Mouse (Mus musculus) liver, embryonic 15.5 days (tissue): ENCODE measurements around the gene Camk2d. TPM values are rescaled to one million over a fixed set of nuclear protein-coding genes. Genes with fewer than 3 reads are reported as not detected.

Source experiments
- ATAC-seq: fragments of 200-750 bp; cut with Nextera tagmentation; 2 replicates; pipeline ENCODE4 v1.8.0; 2017; ENCODE audit warnings: moderate number of reproducible peaks, mild to moderate bottlenecking, moderate library complexity; ENCODE audit not compliant: insufficient read depth
- H3K27ac ChIP-seq: fragments of 300-500 bp; sonication (generic); replicated peaks from 2 replicates; pipeline ENCODE4 v1.5.1; 2015; ENCODE audit warnings: mild to moderate bottlenecking, inconsistent platforms
- H3K27me3 ChIP-seq: fragments of 300-500 bp; sonication (generic); 2 replicates; pipeline ENCODE4 v1.6.1; 2015; ENCODE audit warnings: mild to moderate bottlenecking, inconsistent platforms
- H3K36me3 ChIP-seq: fragments of 300-500 bp; sonication (generic); replicated peaks from 2 replicates; pipeline ENCODE4 v1.6.1; 2015; ENCODE audit warnings: moderate library complexity, mild to moderate bottlenecking, inconsistent platforms
- H3K4me1 ChIP-seq: fragments of 300-500 bp; sonication (generic); replicated peaks from 2 replicates; pipeline ENCODE4 v1.6.1; 2015; ENCODE audit warnings: inconsistent platforms
- H3K4me2 ChIP-seq: fragments of 300-500 bp; sonication (generic); 2 replicates; pipeline ENCODE4 v1.6.1; 2015; ENCODE audit warnings: moderate library complexity, mild to moderate bottlenecking, inconsistent platforms
- H3K4me3 ChIP-seq: fragments of 300-500 bp; sonication (generic); replicated peaks from 2 replicates; pipeline ENCODE4 v1.5.1; 2015; ENCODE audit warnings: mild to moderate bottlenecking, inconsistent platforms
- H3K9ac ChIP-seq: fragments of 300-500 bp; sonication (generic); 2 replicates; pipeline ENCODE4 v1.6.1; 2015; ENCODE audit warnings: moderate library complexity, mild to moderate bottlenecking, inconsistent platforms
- H3K9me3 ChIP-seq: fragments of 300-500 bp; sonication (generic); replicated peaks from 2 replicates; pipeline ENCODE4 v1.6.1; 2016; ENCODE audit warnings: inconsistent platforms
- WGBS: fragments of 180-500 bp; shearing (Covaris S2); methylation state at CpG from one replicate; pipeline ENCODE4 v1.1.7; 2015; ENCODE audit warnings: mixed read lengths; ENCODE audit not compliant: insufficient replicate concordance; 5-methylcytosine and 5-hydroxymethylcytosine counted together
- polyA plus RNA-seq: library from polyadenylated mRNA; unstranded; fragments of >200 nt; fragmentation: Nextera tagmentation; extraction: Ambion mirVana; gene quantifications from 2 replicates; pipeline ENCODE4 v1.2.1, GENCODE M21; 2015

Gene Camk2d
- polyA plus RNA-seq, 1 experiment from 2014 or later: 3.8 TPM

DNA sequence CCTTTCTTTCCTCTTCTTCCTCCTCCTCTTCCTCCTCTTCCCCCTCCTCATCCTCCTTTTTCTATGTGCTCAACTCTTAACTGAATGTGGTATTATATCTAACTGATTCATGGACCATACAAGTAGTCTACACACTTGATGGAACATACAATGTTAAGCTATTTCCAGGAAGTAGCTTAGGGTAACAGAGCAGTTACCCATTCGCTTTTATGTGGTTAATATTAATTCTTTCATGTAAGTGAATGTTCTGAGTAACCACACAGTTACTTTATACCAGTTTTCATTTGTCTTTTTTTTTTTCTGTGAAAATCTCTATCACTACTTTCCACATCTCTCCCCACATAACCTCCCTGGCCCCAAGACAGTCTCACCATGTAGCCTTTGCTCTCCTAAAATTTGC lies 228.8 kb downstream of the Camk2d start:
- H3K9ac ChIP-seq: no peak overlapping the region
- no peak overlapping the region for H3K4me3 ChIP-seq

DNA sequence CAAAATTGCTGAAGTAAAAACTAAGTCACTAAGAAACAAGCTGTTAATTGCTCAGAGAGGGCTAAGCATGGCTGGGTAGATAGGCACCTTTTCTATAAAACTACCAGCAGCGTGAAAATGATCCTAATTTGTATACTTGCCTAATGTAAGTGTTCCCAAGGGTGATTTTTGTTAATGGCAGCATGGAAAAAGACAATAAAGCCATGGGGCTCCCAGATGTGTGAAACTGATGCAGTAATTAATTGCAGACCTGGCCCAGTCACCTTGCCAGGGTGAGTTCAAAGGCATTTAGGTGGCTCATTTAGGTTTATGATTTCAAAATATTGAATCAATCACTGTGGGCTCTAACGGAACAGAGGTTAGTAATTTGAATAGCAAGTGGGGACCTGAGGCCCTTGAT lies 230.1 kb downstream of the Camk2d start:
- no peak overlapping the region for H3K9ac ChIP-seq
- no peaks in the 10 kb centered on the region for H3K27me3 ChIP-seq
- H3K4me2 ChIP-seq: no peak overlapping the region
- no peaks in the 10 kb centered on the region for H3K4me1 ChIP-seq
- H3K27ac ChIP-seq: no peak overlapping the region
- H3K4me3 ChIP-seq: no peak overlapping the region
- no peak for ATAC-seq
- no peaks in the 10 kb centered on the region for H3K36me3 ChIP-seq
- H3K9me3 ChIP-seq: no peaks in the 10 kb centered on the region
- WGBS: 69% methylated on average over 2 of the region's 2 CpGs

More for the DNA sequence above, 228.8 kb downstream of the Camk2d start:
- no peak overlapping the region for H3K27ac ChIP-seq
- ATAC-seq: no peak
- no peaks in the 10 kb centered on the region for H3K27me3 ChIP-seq
- no peaks in the 10 kb centered on the region for H3K36me3 ChIP-seq
- H3K4me1 ChIP-seq: no peaks in the 10 kb centered on the region
- no peaks in the 10 kb centered on the region for H3K9me3 ChIP-seq
- WGBS: 40% methylated on average over 1 of the region's 1 CpGs
- H3K4me2 ChIP-seq: no peak overlapping the region

DNA sequence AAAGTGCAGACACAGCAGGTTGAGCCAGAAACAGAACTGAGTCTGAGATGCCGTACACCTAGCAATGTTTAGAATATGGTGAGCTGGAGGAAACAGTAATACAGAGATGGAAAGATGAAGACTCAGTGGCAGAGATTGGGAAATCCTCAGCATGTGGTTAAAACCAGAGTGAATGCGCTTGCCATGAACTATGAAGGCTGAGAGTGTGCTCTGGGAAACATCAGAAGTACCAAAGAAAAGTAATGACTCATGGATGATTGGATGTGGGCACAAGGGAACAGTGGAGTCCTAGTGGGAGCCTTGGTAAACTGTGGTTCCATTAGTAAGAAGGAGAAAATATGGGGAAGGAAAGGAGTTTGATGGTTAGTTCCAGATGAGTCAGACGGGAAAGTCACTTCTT lies 231.8 kb downstream of the Camk2d start:
- no peak overlapping the region for H3K4me2 ChIP-seq
- H3K9ac ChIP-seq: no peak overlapping the region
- H3K27me3 ChIP-seq: no peaks in the 10 kb centered on the region
- no peak overlapping the region for H3K4me3 ChIP-seq
- H3K36me3 ChIP-seq: no peaks in the 10 kb centered on the region
- no peaks in the 10 kb centered on the region for H3K4me1 ChIP-seq
- H3K9me3 ChIP-seq: no peaks in the 10 kb centered on the region
- H3K27ac ChIP-seq: no peak overlapping the region
- 60% methylated on average over 3 of the region's 3 CpGs for WGBS
- no peak for ATAC-seq

DNA sequence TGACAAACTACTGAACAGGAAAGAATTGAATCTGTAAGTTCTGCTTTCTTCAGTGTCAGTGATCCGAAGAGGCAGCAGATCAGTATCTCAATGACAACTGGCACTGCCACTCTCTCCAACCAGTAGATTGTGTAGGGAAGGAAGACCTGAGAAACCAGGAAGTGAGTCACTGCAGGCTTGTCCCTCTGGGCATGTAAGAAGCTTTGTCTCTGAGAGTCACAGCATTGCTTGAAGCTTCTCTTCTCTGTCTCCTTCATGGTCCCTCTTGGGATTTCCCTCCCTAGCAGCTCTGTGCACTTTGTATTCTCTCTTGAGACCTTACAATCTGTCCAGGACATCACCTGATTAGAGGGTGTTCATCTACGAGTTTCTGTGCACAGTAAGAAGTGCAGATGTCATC lies 233.7 kb downstream of the Camk2d start:
- Histone ChIP-seq H3K36me3 (no peaks in the 10 kb centered on the region), H3K9me3 (no peaks in the 10 kb centered on the region), H3K9ac (no peak overlapping the region), H3K27me3 (no peaks in the 10 kb centered on the region), H3K27ac (no peak overlapping the region), H3K4me2 (no peak overlapping the region), H3K4me1 (no peaks in the 10 kb centered on the region), H3K4me3 (no peak overlapping the region)
- 23% methylated on average over 2 of the region's 2 CpGs for WGBS
- no peak for ATAC-seq

DNA sequence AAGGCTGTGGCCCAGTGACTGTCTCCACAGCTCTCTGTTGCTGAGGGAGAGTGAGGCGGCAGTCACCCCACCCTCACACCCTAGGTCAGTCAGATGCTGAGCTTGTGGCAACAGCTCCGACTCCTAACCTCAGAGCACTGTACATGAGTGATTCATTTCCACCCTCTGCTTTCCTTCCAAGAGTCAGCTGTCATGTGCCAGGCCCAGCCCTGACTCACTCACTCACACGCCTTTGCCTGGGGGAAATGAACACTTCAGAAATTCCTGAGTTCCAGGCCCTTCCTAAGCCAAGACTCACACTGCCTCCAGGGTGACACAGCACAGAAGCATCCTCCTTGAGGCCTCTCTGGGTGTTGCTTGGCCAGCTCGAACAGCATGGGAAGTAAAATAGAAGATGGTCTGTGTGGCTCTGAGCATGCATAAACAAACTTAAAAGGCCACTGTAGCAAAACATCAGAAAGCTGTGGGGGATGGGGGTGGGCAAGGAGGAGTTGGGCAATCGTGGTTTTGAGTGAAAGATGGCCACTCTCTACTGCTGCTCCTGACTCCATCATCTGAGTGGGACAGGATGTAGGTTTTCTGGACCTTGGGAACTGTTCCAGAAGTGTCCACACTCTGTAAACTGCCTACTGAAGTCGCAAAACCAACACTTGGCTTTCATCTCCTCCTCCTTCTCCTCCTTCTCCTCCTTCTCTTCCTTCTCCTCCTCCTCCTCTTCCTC lies 235.5 kb downstream of the Camk2d start:
- no peaks in the 10 kb centered on the region for H3K9me3 ChIP-seq
- H3K36me3 ChIP-seq: no peaks in the 10 kb centered on the region
- no peak for ATAC-seq
- WGBS: 41% methylated on average over 6 of the region's 6 CpGs
- no peak overlapping the region for H3K9ac ChIP-seq
- no peak overlapping the region for H3K4me2 ChIP-seq
- no peak overlapping the region for H3K4me3 ChIP-seq
- no peaks in the 10 kb centered on the region for H3K4me1 ChIP-seq
- no peaks in the 10 kb centered on the region for H3K27me3 ChIP-seq
- no peak overlapping the region for H3K27ac ChIP-seq

DNA sequence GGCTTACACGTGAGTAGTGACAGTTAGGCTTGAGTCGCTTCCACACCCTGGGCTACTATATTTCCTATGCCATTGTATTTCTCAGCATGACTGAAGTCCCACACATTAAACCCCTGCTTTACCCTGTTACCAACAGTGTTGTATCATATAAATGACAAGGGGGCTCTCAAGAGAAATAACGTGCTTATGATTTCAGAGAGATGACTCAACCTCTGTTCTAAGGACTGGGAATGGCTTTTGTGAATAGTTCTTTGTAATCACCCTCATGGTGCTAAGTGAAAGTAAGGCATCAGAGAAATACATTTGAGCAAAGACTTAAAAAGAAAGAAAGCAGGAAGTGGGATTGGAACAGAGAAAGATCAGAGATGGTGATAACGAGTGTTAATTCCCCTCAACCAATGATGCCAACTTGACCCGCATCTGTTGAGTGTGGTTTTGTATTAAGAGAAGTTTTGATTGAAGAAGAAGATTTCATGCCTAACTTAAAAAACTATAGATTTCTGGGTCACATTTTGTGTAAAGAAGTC lies 238.6 kb downstream of the Camk2d start:
- H3K27me3 ChIP-seq: no peaks in the 10 kb centered on the region
- no peak overlapping the region for H3K27ac ChIP-seq
- H3K4me1 ChIP-seq: no peaks in the 10 kb centered on the region
- ATAC-seq: no peak
- 67% methylated on average over 5 of the region's 5 CpGs for WGBS
- no peaks in the 10 kb centered on the region for H3K9me3 ChIP-seq
- no peak overlapping the region for H3K4me3 ChIP-seq
- no peak overlapping the region for H3K4me2 ChIP-seq
- H3K36me3 ChIP-seq: no peaks in the 10 kb centered on the region
- no peak overlapping the region for H3K9ac ChIP-seq

DNA sequence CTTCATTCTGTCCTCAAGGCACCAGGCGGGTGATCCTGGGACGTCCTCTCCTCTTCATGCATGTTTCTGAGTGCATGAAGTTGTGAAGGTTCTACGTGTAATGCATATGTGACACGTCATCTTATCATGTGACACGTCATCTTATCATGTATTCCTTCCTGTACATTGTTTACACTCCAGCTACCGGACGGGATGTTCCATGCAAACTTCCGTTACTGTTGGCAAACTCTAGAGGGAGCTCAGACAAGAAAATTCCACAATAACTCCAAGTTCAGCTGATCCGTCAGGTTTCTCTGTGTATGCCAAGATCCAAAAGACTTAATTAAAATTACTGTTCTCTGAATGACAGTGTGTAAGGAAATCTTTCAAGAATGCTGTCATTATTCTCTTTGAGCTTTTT lies 246.7 kb downstream of the Camk2d start:
- WGBS: 61% methylated on average over 9 of the region's 9 CpGs
- Histone ChIP-seq H3K36me3 (no peaks in the 10 kb centered on the region), H3K4me2 (no peak overlapping the region), H3K9me3 (no peaks in the 10 kb centered on the region), H3K27me3 (no peaks in the 10 kb centered on the region), H3K4me1 (no peaks in the 10 kb centered on the region), H3K4me3 (no peak overlapping the region), H3K9ac (no peak overlapping the region), H3K27ac (no peak overlapping the region)
- ATAC-seq: no peak

DNA sequence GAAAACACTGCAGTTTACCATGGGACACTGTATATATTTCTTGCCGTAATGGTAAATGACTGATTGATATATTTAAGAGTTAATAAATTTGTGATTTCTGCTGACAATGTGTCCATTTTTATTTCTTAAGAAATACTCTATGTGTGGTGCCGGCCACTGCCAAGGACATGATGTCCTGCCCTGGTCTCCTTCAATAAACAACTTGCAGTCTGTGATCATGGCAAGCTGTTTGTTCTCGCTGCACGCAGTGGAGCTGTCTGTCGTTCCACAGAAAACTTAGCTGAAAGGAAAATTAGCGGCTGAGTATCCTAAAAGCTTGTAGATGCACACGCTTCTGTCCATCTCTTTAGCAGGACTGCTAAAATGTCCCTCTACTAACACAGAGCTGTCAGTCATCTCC lies 248.7 kb downstream of the Camk2d start:
- ATAC-seq: no peak
- H3K27me3 ChIP-seq: no peaks in the 10 kb centered on the region
- H3K9ac ChIP-seq: no peak overlapping the region
- H3K36me3 ChIP-seq: no peaks in the 10 kb centered on the region
- H3K9me3 ChIP-seq: no peaks in the 10 kb centered on the region
- 79% methylated on average over 7 of the region's 7 CpGs for whole genome bisulfite sequencing
- no peak overlapping the region for H3K4me2 ChIP-seq
- no peak overlapping the region for H3K4me3 ChIP-seq
- H3K4me1 ChIP-seq: no peaks in the 10 kb centered on the region
- no peak overlapping the region for H3K27ac ChIP-seq

DNA sequence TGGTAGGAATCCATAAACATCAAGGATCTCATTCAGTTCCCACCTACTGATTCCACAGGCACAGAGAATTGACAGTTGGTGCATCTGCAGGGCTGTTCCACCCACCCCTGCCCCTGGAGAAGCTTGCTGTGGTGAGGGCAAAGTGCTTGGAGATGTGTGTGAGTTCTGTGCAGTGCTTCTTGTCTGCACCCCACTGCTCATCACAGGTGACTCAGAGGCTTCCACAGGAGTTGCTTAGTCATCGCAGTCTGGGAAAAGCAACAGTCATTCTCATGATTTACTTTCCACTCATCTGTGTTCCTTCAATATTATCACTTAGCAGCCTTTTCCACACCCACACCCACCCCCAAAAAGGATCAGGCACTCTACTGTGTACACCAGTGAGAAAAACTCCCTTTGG lies 252.0 kb downstream of the Camk2d start:
- H3K9me3 ChIP-seq: no peaks in the 10 kb centered on the region
- H3K4me3 ChIP-seq: no peak overlapping the region
- H3K9ac ChIP-seq: no peak overlapping the region
- WGBS: 92% methylated on average over 1 of the region's 1 CpGs
- H3K4me1 ChIP-seq: no peaks in the 10 kb centered on the region
- no peaks in the 10 kb centered on the region for H3K36me3 ChIP-seq
- H3K27ac ChIP-seq: no peak overlapping the region
- no peaks in the 10 kb centered on the region for H3K27me3 ChIP-seq
- H3K4me2 ChIP-seq: no peak overlapping the region
- ATAC-seq: no peak

DNA sequence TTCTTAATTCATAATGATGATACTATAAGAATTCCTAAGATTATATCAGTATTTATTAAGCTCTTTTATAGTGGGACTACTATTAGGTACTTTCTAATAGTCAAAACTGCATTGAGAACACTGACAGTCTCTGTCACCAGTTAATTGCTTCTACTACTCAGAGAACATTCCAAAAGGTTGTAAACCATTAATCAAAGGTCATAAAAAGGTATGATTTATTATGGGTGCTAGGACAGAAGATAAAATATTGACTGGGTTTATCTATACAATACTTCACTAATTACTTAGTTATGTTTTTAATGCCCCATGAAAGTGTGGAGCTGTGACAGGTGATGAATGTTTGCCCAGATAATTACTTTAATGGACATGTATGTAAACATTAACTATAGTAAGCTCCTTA lies 264.3 kb downstream of the Camk2d start:
- Histone ChIP-seq H3K4me2 (no peak overlapping the region), H3K9ac (no peak overlapping the region), H3K27ac (no peak overlapping the region), H3K4me1 (no peaks in the 10 kb centered on the region), H3K9me3 (no peaks in the 10 kb centered on the region), H3K36me3 (no peaks in the 10 kb centered on the region), H3K27me3 (no peaks in the 10 kb centered on the region), H3K4me3 (no peak overlapping the region)
- no peak for ATAC-seq

DNA sequence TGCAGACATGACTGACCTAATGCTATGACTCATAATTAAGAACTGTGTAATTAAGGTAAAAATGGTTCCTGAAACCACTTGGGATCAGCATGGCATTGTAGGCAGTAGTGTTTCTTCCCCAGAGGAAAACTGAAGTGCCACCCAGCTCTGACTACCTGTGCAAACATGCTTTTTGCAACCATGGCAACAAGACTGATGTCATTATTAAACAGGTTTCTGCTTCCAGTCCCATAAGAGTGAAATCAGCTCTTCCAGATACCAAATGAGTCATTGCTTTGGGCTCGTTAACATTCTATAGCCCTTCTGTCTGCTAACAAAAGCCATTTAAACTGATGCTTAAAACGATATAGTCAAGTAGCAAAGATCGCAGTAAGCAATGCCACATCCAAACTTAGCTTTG lies 273.5 kb downstream of the Camk2d start:
- WGBS: 61% methylated on average over 3 of the region's 3 CpGs

DNA sequence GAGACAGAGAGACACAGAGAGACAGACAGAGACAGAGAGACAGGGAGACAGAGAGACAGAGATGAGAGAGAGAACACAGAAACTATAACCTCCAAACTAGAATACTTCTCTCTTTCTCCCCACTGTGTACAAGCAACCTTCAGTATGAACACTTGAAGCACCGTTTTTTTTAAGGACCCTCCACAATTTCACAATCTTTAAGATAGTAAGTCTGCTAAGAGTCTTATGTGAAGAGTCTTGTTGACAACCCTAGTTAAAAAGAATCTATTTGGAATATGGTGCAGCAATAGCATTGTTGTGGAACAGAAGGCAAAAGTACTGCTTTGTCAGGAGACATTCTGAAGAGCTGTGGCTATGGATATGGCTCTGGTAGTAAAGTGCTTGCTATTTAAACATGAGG lies 274.6 kb downstream of the Camk2d start:
- H3K9ac ChIP-seq: no peak overlapping the region
- ATAC-seq: no peak
- no peaks in the 10 kb centered on the region for H3K27me3 ChIP-seq
- no peak overlapping the region for H3K4me3 ChIP-seq
- no peaks in the 10 kb centered on the region for H3K36me3 ChIP-seq
- H3K9me3 ChIP-seq: no peaks in the 10 kb centered on the region
- no peaks in the 10 kb centered on the region for H3K4me1 ChIP-seq
- no peak overlapping the region for H3K4me2 ChIP-seq
- WGBS: 73% methylated on average over 1 of the region's 1 CpGs
- no peak overlapping the region for H3K27ac ChIP-seq

More for the DNA sequence above, 273.5 kb downstream of the Camk2d start:
- no peaks in the 10 kb centered on the region for H3K27me3 ChIP-seq
- no peak overlapping the region for H3K9ac ChIP-seq
- no peak overlapping the region for H3K27ac ChIP-seq
- H3K4me3 ChIP-seq: no peak overlapping the region
- no peaks in the 10 kb centered on the region for H3K4me1 ChIP-seq
- ATAC-seq: no peak
- no peaks in the 10 kb centered on the region for H3K9me3 ChIP-seq
- no peaks in the 10 kb centered on the region for H3K36me3 ChIP-seq
- H3K4me2 ChIP-seq: no peak overlapping the region
